Mouse (Mus musculus) thymus, postnatal 25 days (tissue): ENCODE measurements around the gene Mrc2.

Experiments used
- DNase-seq: peaks from one replicate; pipeline ENCODE4 v3.0.0; 2022

Mrc2 gene

GRCm38 (mm10) chr11:105352152-105352551 lies 59.7 kb downstream of the Mrc2 start:
- DNase-seq: no peak

GRCm38 (mm10) chr11:105352954-105353890 lies 60.8 kb downstream of the Mrc2 start:
- DNase-seq: no peak

- DNase-seq: no peak
Measured at GRCm38 (mm10) chr11:105353891-105354280, 61.4 kb downstream of the Mrc2 start.

DNA sequence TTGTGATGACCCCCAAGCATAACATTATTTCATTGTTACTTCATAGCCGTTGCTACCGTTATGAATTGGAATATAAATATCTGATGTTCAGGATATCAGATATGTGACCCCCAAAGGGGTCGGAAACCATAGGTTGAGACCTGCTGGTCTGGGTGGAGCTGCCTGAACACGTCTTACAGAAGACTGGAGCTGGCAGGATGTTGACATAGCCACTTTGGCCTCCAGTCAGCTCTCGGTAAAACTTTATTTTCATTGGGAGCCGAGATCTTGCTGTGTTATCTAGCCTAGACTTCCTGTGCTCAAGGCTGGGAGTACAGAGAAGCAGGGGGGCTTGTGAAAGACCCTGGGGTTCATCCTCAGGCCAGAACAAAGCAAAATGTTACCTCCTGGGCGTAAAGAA lies 63.9 kb downstream of the Mrc2 start:
- DNase-seq: no peak

GRCm38 (mm10) chr11:105362041-105362765 lies 69.8 kb downstream of the Mrc2 start:
- DNase-seq: no peak

GRCm38 (mm10) chr11:105362946-105363597 lies 70.6 kb downstream of the Mrc2 start:
- DNase-seq: peak; percentile 81

- no peak for DNase-seq
Measured at GRCm38 (mm10) chr11:105363598-105364385, 71.3 kb downstream of the Mrc2 start.

- DNase-seq: peak; percentile 42
Measured at GRCm38 (mm10) chr11:105364386-105365065, 72.1 kb downstream of the Mrc2 start.

- no peak for DNase-seq
Measured at GRCm38 (mm10) chr11:105365611-105366010, 73.2 kb downstream of the Mrc2 start.

DNA sequence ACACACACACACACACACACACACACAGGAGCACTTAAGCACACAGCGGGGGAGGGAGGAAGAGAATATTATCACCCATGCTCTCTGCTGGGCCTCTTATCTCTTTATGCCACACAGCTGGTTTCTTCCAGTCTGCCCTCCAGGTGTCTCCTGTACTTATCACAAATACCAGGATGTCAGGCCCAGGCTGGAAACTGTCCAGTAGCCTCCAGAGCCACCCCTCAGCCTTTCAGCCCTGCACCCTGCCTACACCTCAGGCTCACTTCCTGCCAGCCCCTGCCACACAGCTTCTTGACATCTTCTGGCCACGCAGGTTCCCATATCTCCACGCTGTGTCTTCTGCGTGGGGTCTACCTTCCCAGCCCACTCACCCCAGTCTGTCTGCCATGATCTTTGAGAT lies 73.6 kb downstream of the Mrc2 start:
- DNase-seq: no peak

GRCm38 (mm10) chr11:105367163-105367562 lies 74.7 kb downstream of the Mrc2 start:
- no peak for DNase-seq

DNA sequence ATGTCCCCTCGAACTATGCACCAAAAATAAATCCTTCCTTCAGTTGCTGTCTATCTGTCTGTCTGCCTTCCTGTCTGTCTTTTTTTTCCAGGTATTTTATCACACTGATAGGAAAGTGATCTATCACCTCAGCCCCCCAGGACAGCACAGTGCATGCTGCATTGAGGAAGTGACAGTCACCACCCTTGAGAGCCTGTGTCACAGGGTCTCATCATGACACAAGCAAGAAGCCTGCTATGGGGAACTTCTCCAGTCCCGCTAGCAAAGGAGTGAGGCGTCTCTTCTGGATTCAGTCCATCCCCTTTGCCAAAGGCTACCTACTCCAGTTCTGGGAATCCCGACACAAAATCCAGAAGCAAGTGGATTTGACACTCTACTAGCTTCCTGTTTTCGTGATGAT lies 76.4 kb downstream of the Mrc2 start:
- no peak for DNase-seq

DNA sequence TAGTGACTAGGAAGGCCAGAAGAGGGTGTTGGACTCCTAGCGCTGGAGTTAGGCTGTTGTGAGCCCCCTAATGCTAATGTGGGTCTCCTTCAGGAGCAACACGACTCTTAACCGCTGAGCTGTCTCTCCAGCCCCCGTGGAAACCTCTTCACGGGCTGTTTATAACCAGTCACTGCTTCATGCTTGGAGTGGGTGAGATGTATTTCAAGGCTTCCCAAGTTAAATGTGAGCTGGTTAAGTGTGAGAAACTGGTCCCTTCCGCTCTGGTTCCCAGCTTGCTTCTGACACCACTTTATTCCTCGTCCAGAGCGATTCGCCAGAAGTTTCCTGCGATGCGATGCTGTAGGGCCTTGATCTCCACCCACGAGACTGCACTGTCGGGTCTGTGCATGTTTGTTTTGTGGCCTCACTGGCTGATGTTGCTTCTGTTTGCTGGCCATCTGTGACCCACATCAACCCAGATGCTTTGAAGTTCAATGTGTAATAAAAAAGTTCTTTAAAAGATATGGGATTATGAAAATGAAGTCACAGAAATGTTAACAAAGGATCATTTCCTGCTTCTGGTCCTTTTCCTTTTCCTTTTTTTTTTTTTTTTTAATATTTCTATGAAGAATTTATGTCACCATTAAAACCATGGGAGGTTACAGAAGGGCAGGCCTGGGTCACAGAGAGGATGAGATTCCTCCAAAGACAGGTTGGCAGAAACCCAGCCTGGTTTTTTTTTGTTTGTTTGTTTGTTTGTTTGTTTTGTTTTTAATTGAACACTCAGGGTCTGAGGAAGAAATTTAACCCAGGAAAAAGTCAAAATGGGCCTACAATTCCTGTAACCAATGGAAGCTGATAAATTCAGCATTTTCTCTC lies 77.3 kb downstream of the Mrc2 start:
- no peak for DNase-seq

GRCm38 (mm10) chr11:105371818-105372217 lies 79.4 kb downstream of the Mrc2 start:
- DNase-seq: no peak

GRCm38 (mm10) chr11:105373881-105374280 lies 81.4 kb downstream of the Mrc2 start:
- no peak for DNase-seq

DNA sequence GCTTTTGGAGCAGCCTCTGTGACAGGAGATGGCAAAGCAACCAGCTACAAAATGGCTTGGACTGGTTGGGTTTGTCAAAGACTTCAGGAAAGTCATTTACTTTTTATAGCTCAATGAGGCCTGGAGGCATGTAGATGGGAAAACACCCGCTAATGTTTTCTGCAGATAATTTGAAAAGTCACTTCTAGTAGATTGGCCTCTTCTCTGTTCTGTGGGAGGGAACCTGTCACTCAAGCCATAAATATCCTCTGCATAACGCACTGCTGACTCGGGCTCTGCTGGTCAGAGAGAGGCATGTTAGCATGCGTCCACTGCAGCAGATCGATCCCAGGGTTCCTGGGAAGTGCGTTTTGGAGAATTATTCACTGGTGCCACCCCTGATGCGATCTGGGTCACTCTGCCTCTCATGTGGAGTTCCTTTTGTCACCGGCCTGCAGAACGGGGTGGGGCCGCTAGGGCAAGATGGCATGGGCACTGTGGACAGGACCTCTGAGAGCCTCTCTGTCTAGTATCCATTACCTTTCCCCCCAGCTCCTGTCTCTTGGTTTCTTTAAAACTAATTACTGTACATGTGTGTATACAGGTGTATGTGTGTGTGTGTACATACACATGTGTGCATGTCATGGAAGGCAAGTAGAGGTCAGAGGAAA lies 82.2 kb downstream of the Mrc2 start:
- DNase-seq: no peak

DNA sequence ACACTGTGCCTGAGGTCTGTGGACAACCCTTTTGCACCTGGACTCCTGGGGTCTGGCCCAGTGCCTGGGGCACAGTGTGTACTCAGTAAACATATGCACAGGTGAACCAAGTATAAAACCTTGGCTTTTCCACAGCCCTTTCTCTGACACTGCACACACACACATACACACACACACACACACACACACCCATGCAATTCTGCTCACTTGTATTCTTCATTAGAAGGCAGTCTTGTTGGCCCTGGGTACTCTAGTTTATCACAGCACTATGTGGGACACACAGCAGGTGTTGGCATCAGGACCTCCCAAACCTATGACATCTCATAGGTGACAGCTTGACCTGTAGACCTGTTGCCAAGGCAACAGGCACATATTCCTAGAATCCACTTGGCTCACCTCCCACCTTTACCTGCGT lies 83.4 kb downstream of the Mrc2 start:
- DNase-seq: no peak

DNA sequence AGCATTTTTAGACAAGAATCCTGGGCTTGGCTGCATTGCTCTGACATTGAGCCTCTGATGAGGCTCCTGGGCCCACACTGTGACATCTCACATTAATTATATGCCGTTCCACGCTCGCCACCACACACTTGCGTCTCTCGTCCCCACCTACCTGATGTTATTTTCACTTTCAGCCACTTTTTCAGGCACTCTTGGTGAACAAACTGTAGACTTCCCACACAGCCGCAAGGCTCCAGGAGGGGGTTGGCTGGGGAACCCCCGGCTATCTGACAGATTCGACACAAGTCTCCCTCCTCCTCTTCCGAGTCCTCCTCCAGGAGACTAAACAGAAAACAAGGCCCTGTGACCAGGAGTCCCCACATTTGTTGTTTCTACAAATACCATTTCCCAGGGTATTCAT lies 92.8 kb downstream of the Mrc2 start:
- DNase-seq: no peak

DNA sequence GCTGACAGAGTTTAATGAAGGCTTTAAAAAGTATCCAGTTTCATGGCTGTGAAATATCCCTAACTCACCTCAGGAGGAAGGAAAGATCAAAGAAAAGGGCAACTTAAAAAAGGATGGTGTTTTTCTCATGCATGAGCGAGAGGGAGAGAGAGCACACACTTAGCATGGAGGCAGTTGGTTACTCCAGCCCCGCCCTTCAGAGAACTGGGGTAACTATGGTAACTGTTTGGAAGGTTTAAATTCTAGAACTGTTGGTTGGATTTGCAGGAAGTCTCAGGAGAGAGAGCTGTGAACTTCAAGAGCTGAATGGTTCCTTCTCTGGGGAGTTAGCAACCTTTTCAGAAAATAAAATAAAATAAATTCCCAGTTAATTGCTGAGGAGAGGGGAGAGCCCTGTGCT lies 96.2 kb downstream of the Mrc2 start:
- no peak for DNase-seq

DNA sequence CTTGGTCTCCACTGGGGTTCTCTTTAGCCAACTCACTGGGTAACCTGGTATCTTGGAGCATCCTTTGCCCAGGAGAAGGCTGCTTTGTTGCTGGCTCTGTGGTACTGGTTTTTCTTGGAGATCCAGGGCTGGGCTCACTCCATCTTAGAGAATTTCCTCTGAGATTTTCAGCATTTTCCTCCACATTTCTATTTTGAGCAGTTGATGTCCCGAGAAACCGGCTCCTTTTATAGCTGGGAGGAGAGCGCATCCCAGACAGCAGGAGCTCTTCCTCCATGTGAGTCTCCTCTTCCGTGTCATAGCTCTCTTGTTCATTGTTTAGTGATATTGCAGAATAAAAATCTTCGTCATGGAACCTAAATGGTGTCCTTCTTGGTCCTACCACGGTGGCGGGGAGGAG lies 97.8 kb downstream of the Mrc2 start:
- DNase-seq: no peak
